Mouse (Mus musculus): ENCODE results near the gene Galnt16. TPM values are rescaled to one million over a fixed set of nuclear protein-coding genes. Genes with fewer than 3 reads are reported as not detected.

The Galnt16 gene
- polyA plus RNA-seq, 2 experiments, result 15.7 to 19.1 TPM

DNA sequence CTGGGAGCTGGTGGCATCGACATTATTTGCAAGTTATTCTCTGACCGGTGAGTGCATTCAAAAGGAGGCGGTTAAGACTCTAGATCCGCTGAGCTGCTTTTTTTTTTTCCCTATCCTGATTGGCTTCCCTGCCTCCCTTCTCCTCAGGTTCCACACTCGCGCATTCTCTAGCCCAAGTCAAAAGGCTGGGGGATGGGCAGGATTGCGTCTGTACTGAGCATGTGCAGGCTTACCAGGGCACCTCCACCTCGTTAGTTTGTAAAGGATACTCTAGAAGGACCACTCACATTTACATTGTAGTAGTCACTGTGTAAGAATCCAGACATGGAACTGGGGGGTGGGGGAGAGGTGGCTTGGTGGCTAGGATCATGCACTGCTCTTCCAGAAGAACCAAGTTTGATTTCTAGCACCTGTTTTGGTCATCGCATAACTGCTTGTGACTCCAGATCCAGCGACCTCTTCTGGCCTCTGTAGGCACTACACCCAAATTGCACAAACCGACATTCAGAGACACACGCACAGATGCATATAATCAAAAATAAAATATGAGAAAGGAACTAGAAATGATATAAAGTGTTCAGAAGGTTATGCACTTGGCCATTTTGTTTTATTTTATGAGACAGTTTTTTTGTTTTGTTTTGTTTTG, 6.3 kb downstream of the Galnt16 start:
- no peak overlapping the region for H3K4me3 ChIP-seq (replicated peaks; ENCODE audit: low read length)
- H3K4me2 ChIP-seq (replicated peaks; ENCODE audit: low read depth, low read length, severe bottlenecking), result no peak overlapping the region
- H3K9ac ChIP-seq (ENCODE audit: low read depth, low read length, severe bottlenecking), result no peak overlapping the region
- peaks cover 10% of the 10 kb centered on the region; the same call in 1 of the 2 replicates for H3K27me3 ChIP-seq (ENCODE audit: control insufficient read depth, insufficient read depth, low read length)
- H3K4me1 ChIP-seq (ENCODE audit: control insufficient read depth, insufficient read depth, low read length), result peaks cover 6% of the 10 kb centered on the region; the same call in 1 of the 2 replicates
- no peak for TF ChIP-seq POLR2A (IDR thresholded peaks at IDR 0.05; ENCODE audit: borderline replicate concordance, extremely low read depth, insufficient read depth, insufficient read length)
- ATAC-seq (ENCODE audit: low FRiP score, low read depth), result no peak
- 30% methylated on average over 12 of the region's 12 CpGs for WGBS
- no peaks in the 10 kb centered on the region for H3K9me3 ChIP-seq (ENCODE audit: control insufficient read depth, low read length)
- DNase-seq (ENCODE audit: low spot score), result no peak
- H3K36me3 ChIP-seq (ENCODE audit: control insufficient read depth, insufficient read depth, low read length), result no peaks in the 10 kb centered on the region
- no peak overlapping the region for H3K27ac ChIP-seq (replicated peaks; ENCODE audit: low read depth, low read length)

DNA sequence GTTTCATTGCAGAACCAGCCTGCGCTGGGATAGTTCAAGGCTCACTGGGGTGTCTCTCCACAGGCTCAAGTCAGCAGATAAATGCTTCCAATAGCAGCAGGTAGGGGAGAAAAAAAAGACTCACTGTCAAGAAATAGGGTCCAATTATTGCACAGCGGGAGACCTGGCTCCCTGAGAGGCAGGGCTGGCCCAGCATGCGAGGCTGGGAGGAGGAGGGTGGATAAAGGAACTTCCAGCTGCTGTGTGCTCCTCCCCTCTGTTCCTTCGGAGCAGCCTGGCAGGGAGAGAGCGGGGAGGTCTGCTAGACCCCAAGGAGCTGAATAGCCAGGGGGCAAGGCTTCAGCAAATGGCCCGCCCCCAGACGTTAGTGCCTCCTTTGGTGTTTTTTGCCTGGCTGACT, 7.4 kb downstream of the Galnt16 start:
- WGBS, result 15% methylated on average over 7 of the region's 7 CpGs
- H3K4me1 ChIP-seq (ENCODE audit: control insufficient read depth, insufficient read depth, low read length), result peaks cover 12% of the 10 kb centered on the region
- ATAC-seq (ENCODE audit: low FRiP score, low read depth), result no peak

DNA sequence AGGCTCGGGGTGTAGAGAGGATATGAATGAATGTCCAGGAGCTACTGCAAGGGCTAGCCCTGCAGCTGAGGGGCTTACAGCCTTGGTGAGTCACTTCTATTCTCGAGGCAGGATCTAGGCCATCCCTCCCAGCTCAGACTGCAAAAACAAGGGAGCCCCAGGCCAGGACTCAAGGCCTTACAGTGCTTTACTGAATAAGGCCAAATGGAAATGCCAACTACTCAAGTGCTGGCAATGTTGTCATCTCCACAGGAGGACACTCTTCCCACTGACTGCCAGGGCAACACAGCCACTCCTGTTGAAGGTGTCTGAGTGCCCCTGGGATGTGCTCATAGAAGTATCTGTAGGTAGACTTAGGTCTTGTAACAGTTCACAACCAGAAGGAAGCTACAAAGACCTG, 8.4 kb downstream of the Galnt16 start:
- no peak overlapping the region for H3K27ac ChIP-seq (replicated peaks; ENCODE audit: low read depth, low read length)
- 78% methylated on average over 2 of the region's 2 CpGs for WGBS
- no peak for ATAC-seq (ENCODE audit: low FRiP score, low read depth)

More for the DNA sequence above, 7.4 kb downstream of the Galnt16 start:
- Histone ChIP-seq H3K9me3 (ENCODE audit: control insufficient read depth, low read length) (no peaks in the 10 kb centered on the region), H3K9ac (ENCODE audit: low read depth, low read length, severe bottlenecking) (no peak overlapping the region), H3K27ac (replicated peaks; ENCODE audit: low read depth, low read length) (no peak overlapping the region), H3K27me3 (ENCODE audit: control insufficient read depth, insufficient read depth, low read length) (no peaks in the 10 kb centered on the region), H3K36me3 (ENCODE audit: control insufficient read depth, insufficient read depth, low read length) (no peaks in the 10 kb centered on the region), H3K4me2 (replicated peaks; ENCODE audit: low read depth, low read length, severe bottlenecking) (no peak overlapping the region), H3K4me3 (replicated peaks; ENCODE audit: low read length) (no peak overlapping the region)
- no peak for TF ChIP-seq POLR2A (IDR thresholded peaks at IDR 0.05; ENCODE audit: borderline replicate concordance, extremely low read depth, insufficient read depth, insufficient read length)
- DNase-seq (ENCODE audit: low spot score), result no peak

DNA sequence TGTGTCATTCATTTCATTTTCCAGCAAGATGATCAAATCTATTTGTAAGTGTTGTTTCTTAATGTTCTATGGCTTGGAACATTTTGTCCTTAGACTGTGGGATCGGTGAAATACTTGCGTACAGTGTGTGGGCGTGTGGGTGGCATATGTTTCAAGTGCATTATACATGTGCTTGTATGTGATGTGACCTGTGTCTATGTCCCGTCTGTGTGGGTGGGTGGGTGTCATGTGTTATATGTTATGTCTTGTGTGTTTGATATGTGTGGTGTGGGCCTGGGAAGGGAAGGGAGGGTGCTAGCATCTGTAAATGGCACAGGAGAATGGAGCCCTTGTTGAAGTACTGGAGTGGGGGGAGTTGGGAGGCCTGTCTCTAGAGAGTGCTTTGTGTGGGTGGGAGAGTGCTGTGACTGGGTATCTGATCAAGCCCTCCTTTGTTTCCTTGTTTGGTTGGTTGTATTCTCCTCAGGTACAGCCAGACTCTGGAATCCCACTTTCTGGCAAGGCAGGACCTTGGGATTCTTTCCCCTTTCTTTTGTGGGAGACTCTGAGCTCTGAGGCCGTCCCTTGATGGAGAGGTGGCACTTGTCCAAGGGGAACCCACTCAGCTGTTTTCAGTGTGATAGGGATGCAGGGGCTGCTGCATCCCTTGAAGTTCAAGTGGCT, 9.8 kb downstream of the Galnt16 start:
- ATAC-seq (ENCODE audit: low FRiP score, low read depth), result no peak
- DNase-seq (ENCODE audit: low spot score), result no peak
- 73% methylated on average over 5 of the region's 5 CpGs for whole genome bisulfite sequencing

More for the DNA sequence above, 8.4 kb downstream of the Galnt16 start:
- Histone ChIP-seq H3K36me3 (ENCODE audit: control insufficient read depth, insufficient read depth, low read length) (no peaks in the 10 kb centered on the region), H3K4me3 (replicated peaks; ENCODE audit: low read length) (no peak overlapping the region), H3K4me2 (replicated peaks; ENCODE audit: low read depth, low read length, severe bottlenecking) (no peak overlapping the region), H3K27me3 (ENCODE audit: control insufficient read depth, insufficient read depth, low read length) (no peaks in the 10 kb centered on the region), H3K4me1 (ENCODE audit: control insufficient read depth, insufficient read depth, low read length) (peaks cover 12% of the 10 kb centered on the region), H3K9me3 (ENCODE audit: control insufficient read depth, low read length) (no peaks in the 10 kb centered on the region), H3K9ac (ENCODE audit: low read depth, low read length, severe bottlenecking) (no peak overlapping the region)
- no peak for DNase-seq (ENCODE audit: low spot score)
- TF ChIP-seq POLR2A (IDR thresholded peaks at IDR 0.05; ENCODE audit: borderline replicate concordance, extremely low read depth, insufficient read depth, insufficient read length), result no peak

GRCm38 (mm10) chr12:80530052-80530451, 12.0 kb downstream of the Galnt16 start:
- DNase-seq (ENCODE audit: low spot score), result peak; percentile 75
- Histone ChIP-seq H3K4me2 (replicated peaks; ENCODE audit: low read depth, low read length, severe bottlenecking) (no peak overlapping the region), H3K9ac (ENCODE audit: low read depth, low read length, severe bottlenecking) (no peak overlapping the region), H3K4me1 (ENCODE audit: control insufficient read depth, insufficient read depth, low read length) (peaks cover 12% of the 10 kb centered on the region), H3K27me3 (ENCODE audit: control insufficient read depth, insufficient read depth, low read length) (no peaks in the 10 kb centered on the region), H3K9me3 (ENCODE audit: control insufficient read depth, low read length) (no peaks in the 10 kb centered on the region), H3K27ac (replicated peaks; ENCODE audit: low read depth, low read length) (no peak overlapping the region), H3K36me3 (ENCODE audit: control insufficient read depth, insufficient read depth, low read length) (no peaks in the 10 kb centered on the region), H3K4me3 (replicated peaks; ENCODE audit: low read length) (no peak overlapping the region)
- no peak for TF ChIP-seq POLR2A (IDR thresholded peaks at IDR 0.05; ENCODE audit: borderline replicate concordance, extremely low read depth, insufficient read depth, insufficient read length)
- 23% methylated on average over 2 of the region's 2 CpGs for WGBS
- ATAC-seq (ENCODE audit: low FRiP score, low read depth), result peak; percentile 68; the same call in 1 of the 2 replicates

More for the DNA sequence above, 9.8 kb downstream of the Galnt16 start:
- Histone ChIP-seq H3K27me3 (ENCODE audit: control insufficient read depth, insufficient read depth, low read length) (no peaks in the 10 kb centered on the region), H3K4me3 (replicated peaks; ENCODE audit: low read length) (no peak overlapping the region), H3K4me1 (ENCODE audit: control insufficient read depth, insufficient read depth, low read length) (peaks cover 12% of the 10 kb centered on the region), H3K9ac (ENCODE audit: low read depth, low read length, severe bottlenecking) (no peak overlapping the region), H3K9me3 (ENCODE audit: control insufficient read depth, low read length) (no peaks in the 10 kb centered on the region), H3K36me3 (ENCODE audit: control insufficient read depth, insufficient read depth, low read length) (no peaks in the 10 kb centered on the region), H3K27ac (replicated peaks; ENCODE audit: low read depth, low read length) (no peak overlapping the region), H3K4me2 (replicated peaks; ENCODE audit: low read depth, low read length, severe bottlenecking) (no peak overlapping the region)
- TF ChIP-seq POLR2A (IDR thresholded peaks at IDR 0.05; ENCODE audit: borderline replicate concordance, extremely low read depth, insufficient read depth, insufficient read length), result no peak

Measured in limb, embryonic 14.5 days (tissue).